Mouse (Mus musculus) left cerebral cortex, postnatal 14 days (tissue): ENCODE measurements around the gene Cacna1i. TPM values are rescaled to one million over a fixed set of nuclear protein-coding genes. Genes with fewer than 3 reads are reported as not detected.

ENCODE experiments used
- DNase-seq, 2 experiments: peaks; one replicate each; pipeline ENCODE4 v3.0.0; 2021 to 2022; ENCODE audit warnings: low spot score in 2 of 2, mixed read lengths in 1 of 2
- intact Hi-C: fragments of 180-260 bp; cut with DNase I; formaldehyde crosslinking; loops from one replicate; pipeline ENCODE4 v1.15.1; 2025
- total RNA-seq, 2 experiments: library from RNA; stranded (reverse); gene quantifications; 2 replicates each; pipeline ENCODE4 v1.2.3; 2021

Cacna1i gene
- total RNA-seq, 2 experiments from 2014 or later: 85.0 to 100 TPM

- DNase-seq: no peak
- intact Hi-C loops: no loop called here
These were observed 79.9 kb downstream of the Cacna1i start for GRCm38 (mm10) chr15:80366899-80367298.

- intact Hi-C loops: no loop called here
- peak in 1 of 2 experiments; percentile 39 for DNase-seq
These were observed 86.4 kb downstream of the Cacna1i start for GRCm38 (mm10) chr15:80373219-80373964.

- no peak for DNase-seq
- intact Hi-C loops: no loop called here
These were observed 87.8 kb downstream of the Cacna1i start for GRCm38 (mm10) chr15:80374854-80375253.

- intact Hi-C loops: no loop called here
- DNase-seq: no peak
These were observed 100.1 kb downstream of the Cacna1i start for GRCm38 (mm10) chr15:80387185-80387584.

- intact Hi-C loops: no loop called here
- DNase-seq: no peak
These were observed 104.8 kb downstream of the Cacna1i start for GRCm38 (mm10) chr15:80391791-80392190.

GRCm38 (mm10) chr15:80395035-80395434 lies 108.0 kb downstream of the Cacna1i start:
- DNase-seq: no peak
- intact Hi-C loops: no loop called here

GRCm38 (mm10) chr15:80399451-80399850 lies 112.4 kb downstream of the Cacna1i start:
- intact Hi-C loops: no loop called here
- DNase-seq: no peak

GRCm38 (mm10) chr15:80401387-80401898 lies 114.4 kb downstream of the Cacna1i start:
- intact Hi-C loops: no loop called here
- DNase-seq: peak in 1 of 2 experiments; percentile 34

GRCm38 (mm10) chr15:80401980-80402379 lies 114.9 kb downstream of the Cacna1i start:
- intact Hi-C loops: no loop called here
- no peak for DNase-seq

GRCm38 (mm10) chr15:80407873-80408272 lies 120.8 kb downstream of the Cacna1i start:
- intact Hi-C loops: no loop called here
- DNase-seq: no peak

- intact Hi-C loops: no loop called here
- DNase-seq: no peak
These were observed 123.6 kb downstream of the Cacna1i start for GRCm38 (mm10) chr15:80410661-80411060.

GRCm38 (mm10) chr15:80413070-80413469 lies 126.0 kb downstream of the Cacna1i start:
- intact Hi-C loops: no loop called here
- DNase-seq: no peak

- no peak for DNase-seq
These were observed 127.1 kb downstream of the Cacna1i start for GRCm38 (mm10) chr15:80413988-80414721.

GRCm38 (mm10) chr15:80415132-80415531 lies 128.1 kb downstream of the Cacna1i start:
- no peak for DNase-seq
- intact Hi-C loops: no loop called here

More at GRCm38 (mm10) chr15:80413988-80414721, 127.1 kb downstream of the Cacna1i start:
- intact Hi-C loops: no loop called here

- no peak for DNase-seq
- intact Hi-C loops: no loop called here
These were observed 130.0 kb downstream of the Cacna1i start for GRCm38 (mm10) chr15:80417066-80417465.

- intact Hi-C loops: no loop called here
- no peak for DNase-seq
These were observed 131.1 kb downstream of the Cacna1i start for GRCm38 (mm10) chr15:80418146-80418545.

- intact Hi-C loops: no loop called here
- DNase-seq: peak in 1 of 2 experiments; percentile 28
These were observed 143.3 kb downstream of the Cacna1i start for GRCm38 (mm10) chr15:80430324-80430723.

GRCm38 (mm10) chr15:80436961-80437360 lies 149.9 kb downstream of the Cacna1i start:
- intact Hi-C loops: no loop called here
- DNase-seq: no peak

- intact Hi-C loops: no loop called here
- no peak for DNase-seq
These were observed 151.0 kb downstream of the Cacna1i start for GRCm38 (mm10) chr15:80437996-80438395.

- no peak for DNase-seq
- intact Hi-C loops: no loop called here
These were observed 151.4 kb downstream of the Cacna1i start for GRCm38 (mm10) chr15:80438423-80438822.

GRCm38 (mm10) chr15:80440195-80440594 lies 153.2 kb downstream of the Cacna1i start:
- intact Hi-C loops: no loop called here
- no peak for DNase-seq
